Mouse (Mus musculus) frontal cortex, adult 2 months (tissue): ENCODE measurements around the gene Ccnb2. TPM values are rescaled to one million over a fixed set of nuclear protein-coding genes. Genes with fewer than 3 reads are reported as not detected.
"Not testable (repeated sequence)": the region's sequence is repeated elsewhere in the genome, so short reads cannot be mapped to it uniquely, and the experiment has no call there.

Experiments
- DNase-seq, 2 experiments: peaks; one replicate each; pipeline ENCODE4 v3.0.0; 2022; ENCODE audit warnings: low spot score in 1 of 2; ENCODE audit errors: extremely low spot score in 1 of 2
- polyA plus RNA-seq: library from polyadenylated mRNA; depleted of rRNA; stranded (reverse); fragments of >200 nt; gene quantifications from 2 replicates; pipeline ENCODE4 v1.2.3, GENCODE M21; 2012; rRNA removed

Ccnb2 gene
- polyA plus RNA-seq, result 2.5 and 2.6 TPM in 2 replicates

GRCm38 (mm10) chr9:70421257-70422056, at the start of gene Ccnb2:
Gene Ccnb2 (minus strand): TSS chr9:70421547.
- DNase-seq, result peak; percentile 79 to 85

GRCm38 (mm10) chr9:70463091-70463490, 41.7 kb upstream of the Ccnb2 start:
- not testable (repeated sequence) for DNase-seq

- no peak for DNase-seq
Observed at GRCm38 (mm10) chr9:70452371-70452770, 31.0 kb upstream of the Ccnb2 start.

GRCm38 (mm10) chr9:70449072-70449471, 27.7 kb upstream of the Ccnb2 start:
- no peak for DNase-seq

GRCm38 (mm10) chr9:70439959-70440358, 18.6 kb upstream of the Ccnb2 start:
- no peak for DNase-seq

GRCm38 (mm10) chr9:70422661-70423060, 1.3 kb upstream of the Ccnb2 start:
- DNase-seq, result no peak

GRCm38 (mm10) chr9:70416412-70416811, 4.9 kb downstream of the Ccnb2 start:
- DNase-seq, result no peak

GRCm38 (mm10) chr9:70413038-70413437, 8.3 kb downstream of the Ccnb2 start:
- no peak for DNase-seq

GRCm38 (mm10) chr9:70410668-70411067, 10.7 kb downstream of the Ccnb2 start:
- DNase-seq, result no peak

GRCm38 (mm10) chr9:70409743-70410142, 11.6 kb downstream of the Ccnb2 start:
- DNase-seq, result peak in 1 of 2 experiments; percentile 35

- DNase-seq, result peak in 1 of 2 experiments; percentile 45
Observed at GRCm38 (mm10) chr9:70408791-70409190, 12.6 kb downstream of the Ccnb2 start.

GRCm38 (mm10) chr9:70406596-70406995, 14.8 kb downstream of the Ccnb2 start:
- no peak for DNase-seq

GRCm38 (mm10) chr9:70401937-70402539, 19.3 kb downstream of the Ccnb2 start:
- DNase-seq, result peak in 1 of 2 experiments; percentile 54

- no peak for DNase-seq
Observed at GRCm38 (mm10) chr9:70396083-70396482, 25.3 kb downstream of the Ccnb2 start.

- DNase-seq, result peak in 1 of 2 experiments; percentile 37
Observed at GRCm38 (mm10) chr9:70395617-70396016, 25.7 kb downstream of the Ccnb2 start.

GRCm38 (mm10) chr9:70392563-70392907, 28.8 kb downstream of the Ccnb2 start:
- peak in 1 of 2 experiments; percentile 76 for DNase-seq

GRCm38 (mm10) chr9:70391660-70392562, 29.4 kb downstream of the Ccnb2 start:
- no peak for DNase-seq

- no peak for DNase-seq
Observed at GRCm38 (mm10) chr9:70391042-70391441, 30.3 kb downstream of the Ccnb2 start.

- DNase-seq, result no peak
Observed at GRCm38 (mm10) chr9:70389548-70389947, 31.8 kb downstream of the Ccnb2 start.

GRCm38 (mm10) chr9:70387410-70388119, 33.8 kb downstream of the Ccnb2 start:
- no peak for DNase-seq
